Mouse (Mus musculus): Measurements from ENCODE around the gene Tbl2.

DNA sequence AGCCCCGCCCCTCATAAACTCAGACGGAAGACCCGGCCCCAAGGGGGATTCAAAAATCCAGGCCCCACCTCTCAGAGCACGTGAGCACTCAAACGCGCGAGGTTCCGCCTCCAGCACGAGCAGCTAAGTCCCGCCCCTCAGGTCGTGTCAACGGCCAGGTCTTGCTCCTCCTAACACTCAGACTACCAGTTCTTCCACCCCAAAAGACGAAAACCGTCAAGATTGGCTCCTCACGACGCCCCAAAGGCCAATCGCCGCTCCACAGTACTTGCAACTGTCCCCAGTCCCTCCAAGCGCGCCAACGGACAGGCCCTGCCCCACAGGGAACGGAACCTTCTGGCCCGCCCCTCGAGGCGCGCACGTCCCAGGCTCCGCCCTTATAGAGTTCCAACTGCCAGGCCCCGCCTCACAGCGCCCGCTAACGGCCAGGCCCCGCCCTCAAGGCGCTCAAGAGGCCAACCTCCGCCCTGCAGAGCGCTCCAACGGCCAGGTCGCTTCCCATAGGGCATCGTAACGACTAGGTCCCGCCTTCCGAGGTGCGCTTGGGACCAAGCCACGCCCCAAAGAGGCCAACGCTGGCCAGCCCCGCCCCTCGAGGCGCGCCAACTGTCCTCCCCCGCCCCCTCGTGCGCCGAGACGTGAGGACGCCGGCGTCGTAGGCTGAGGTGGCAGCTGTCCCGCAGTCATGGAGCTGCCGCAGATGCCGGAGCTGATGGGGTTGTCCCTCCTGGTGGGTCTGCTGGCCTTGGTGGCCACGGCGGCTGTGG is at the start of gene Tbl2:
- TF ChIP-seq POLR2A (IDR thresholded peaks at IDR 0.05; ENCODE audit: borderline replicate concordance, low read depth, low read length) = no peak
- no peak for TF ChIP-seq CTCF (IDR thresholded peaks at IDR 0.05; ENCODE audit: low read depth, low read length)

Data from bone marrow macrophage, adult 2 months (primary cell).